Mouse (Mus musculus) small intestine, adult 2 months (tissue): ENCODE results near the gene Myoz2. TPM values are rescaled to one million over a fixed set of nuclear protein-coding genes. Genes with fewer than 3 reads are reported as not detected.
A peak's percentile ranks its signal among the peaks of the same experiment; 100 is the strongest.

Source experiments
- H3K27ac ChIP-seq: fragments of 200-500 bp; 2 replicates; pipeline ENCODE4 v1.5.1; 2012; ENCODE audit warnings: low read depth, low read length, control low read depth, inconsistent platforms; ENCODE audit not compliant: insufficient read depth
- H3K27me3 ChIP-seq: fragments of 200-500 bp; 2 replicates; pipeline ENCODE4 v1.6.1; 2012; ENCODE audit warnings: mild to moderate bottlenecking, moderate library complexity, low read length, inconsistent platforms; ENCODE audit not compliant: control insufficient read depth, insufficient read depth
- H3K36me3 ChIP-seq: fragments of 200-500 bp; 2 replicates; pipeline ENCODE4 v1.6.1; 2012; ENCODE audit warnings: mild to moderate bottlenecking, low read length, control low read depth, inconsistent platforms; ENCODE audit not compliant: control insufficient read depth, insufficient read depth
- H3K4me1 ChIP-seq: fragments of 200-500 bp; 2 replicates; pipeline ENCODE4 v1.6.1; 2012; ENCODE audit warnings: low read length, inconsistent platforms, mixed read lengths; ENCODE audit not compliant: control insufficient read depth, insufficient read depth, insufficient read length
- H3K4me3 ChIP-seq: fragments of 200-500 bp; 2 replicates; pipeline ENCODE4 v1.5.1; 2012; ENCODE audit warnings: low read depth, mild to moderate bottlenecking, control low read depth, inconsistent platforms, low read length, moderate library complexity
- CTCF ChIP-seq: fragments of 200-500 bp; IDR thresholded peaks from 2 replicates; pipeline ENCODE4 v1.5.1; 2012; ENCODE audit warnings: low read depth, mild to moderate bottlenecking, control low read depth, inconsistent platforms, low read length, moderate library complexity, mixed read lengths; ENCODE audit not compliant: insufficient replicate concordance, insufficient read length; ENCODE audit errors: extremely low read depth
- POLR2A ChIP-seq: fragments of 200-500 bp; IDR thresholded peaks from 2 replicates; pipeline ENCODE4 v1.6.1; 2012; ENCODE audit warnings: low read depth, mild to moderate bottlenecking, control low read depth, inconsistent platforms, low read length, moderate library complexity
- WGBS: fragments of 180-500 bp; shearing (Covaris S2); methylation state at CpG from one replicate; pipeline ENCODE4 v1.1.7; 2018; 5-methylcytosine and 5-hydroxymethylcytosine counted together
- polyA plus RNA-seq: library from polyadenylated mRNA; depleted of rRNA; stranded (reverse); fragments of >200 nt; gene quantifications from 2 replicates; pipeline ENCODE4 v1.2.3, GENCODE M21; 2012

Gene Myoz2
- polyA plus RNA-seq, 1 experiment: not detected

DNA sequence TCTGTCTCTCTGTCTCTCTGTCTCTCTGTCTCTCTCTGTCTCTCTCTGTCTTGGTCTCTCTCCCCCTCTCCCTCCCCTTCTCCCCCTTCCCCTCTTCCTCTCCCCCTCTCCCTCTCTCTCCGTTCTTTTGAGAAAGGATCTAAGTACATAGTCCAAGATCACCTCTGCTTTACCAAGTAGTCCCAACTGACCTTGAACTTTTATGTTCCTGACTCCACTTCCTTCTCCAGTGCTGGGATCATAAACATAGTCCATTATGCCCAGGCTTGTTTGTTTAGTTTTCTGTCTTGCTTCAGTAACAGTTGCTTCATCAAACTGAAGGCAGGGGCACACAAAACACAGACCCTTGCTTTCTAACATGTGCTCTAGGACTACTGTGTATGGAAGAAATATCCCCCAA is 37.7 kb upstream of the Myoz2 start:
- Histone ChIP-seq H3K27me3 (no peaks in the 10 kb centered on the region), H3K4me1 (peaks cover 15% of the 10 kb centered on the region; the same call in 1 of the 2 replicates), H3K36me3 (no peaks in the 10 kb centered on the region), H3K27ac (no peak overlapping the region; the same call in 1 of the 2 replicates), H3K4me3 (no peak overlapping the region)
- WGBS: no CpG with 5 or more reads among the region's 1 CpGs
- TF ChIP-seq CTCF (no peak), POLR2A (no peak)

DNA sequence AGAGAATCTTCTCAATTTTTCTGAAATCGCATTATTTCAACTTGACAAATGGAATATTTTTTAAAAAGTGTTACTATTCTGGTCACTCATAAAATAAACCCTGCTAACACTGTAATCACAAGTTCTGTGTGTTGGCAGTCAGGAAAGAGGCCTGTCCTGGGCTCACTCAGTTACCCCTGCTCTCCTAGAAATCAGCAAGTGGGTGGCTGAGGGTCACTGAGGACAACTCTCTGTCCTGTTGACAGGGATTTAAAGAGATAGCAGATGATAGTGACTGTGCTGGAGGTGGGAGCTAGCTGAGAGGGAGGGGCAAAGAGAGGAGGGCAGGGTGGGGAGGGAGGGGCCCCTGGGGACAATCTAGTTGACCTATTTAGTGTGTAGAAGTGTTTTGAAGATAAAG is 36.2 kb upstream of the Myoz2 start:
- Histone ChIP-seq H3K36me3 (no peaks in the 10 kb centered on the region), H3K27me3 (no peaks in the 10 kb centered on the region), H3K4me3 (no peak overlapping the region), H3K4me1 (peaks cover 15% of the 10 kb centered on the region; the same call in 1 of the 2 replicates), H3K27ac (no peak overlapping the region)
- TF ChIP-seq POLR2A (no peak), CTCF (no peak)
- 88% methylated on average over 1 of the region's 1 CpGs for WGBS

DNA sequence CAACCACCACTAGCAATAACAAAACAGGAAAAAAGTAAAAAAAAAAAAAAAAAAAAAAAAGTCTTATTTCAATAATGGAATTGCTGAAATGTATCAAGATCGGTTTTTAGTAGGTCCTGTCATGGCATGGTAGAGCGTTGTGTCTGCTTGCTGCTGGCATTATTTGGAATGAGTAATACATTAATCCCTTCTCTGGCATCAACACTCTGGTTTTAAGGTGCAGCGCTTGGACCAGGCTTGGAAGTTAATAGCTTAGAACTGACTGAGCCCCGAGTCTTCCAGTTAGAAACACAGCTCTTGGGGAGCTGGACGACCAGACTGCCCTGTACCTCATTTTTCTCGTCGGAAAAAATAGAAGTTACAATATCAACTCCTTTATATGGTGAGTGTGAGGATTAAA is 32.0 kb upstream of the Myoz2 start:
- H3K4me1 ChIP-seq: peaks cover 14% of the 10 kb centered on the region
- no peak overlapping the region for H3K4me3 ChIP-seq
- H3K36me3 ChIP-seq: no peaks in the 10 kb centered on the region
- TF ChIP-seq CTCF: no peak
- TF ChIP-seq POLR2A: no peak
- H3K27ac ChIP-seq: no peak overlapping the region
- 92% methylated on average over 7 of the region's 7 CpGs for WGBS
- no peaks in the 10 kb centered on the region for H3K27me3 ChIP-seq

DNA sequence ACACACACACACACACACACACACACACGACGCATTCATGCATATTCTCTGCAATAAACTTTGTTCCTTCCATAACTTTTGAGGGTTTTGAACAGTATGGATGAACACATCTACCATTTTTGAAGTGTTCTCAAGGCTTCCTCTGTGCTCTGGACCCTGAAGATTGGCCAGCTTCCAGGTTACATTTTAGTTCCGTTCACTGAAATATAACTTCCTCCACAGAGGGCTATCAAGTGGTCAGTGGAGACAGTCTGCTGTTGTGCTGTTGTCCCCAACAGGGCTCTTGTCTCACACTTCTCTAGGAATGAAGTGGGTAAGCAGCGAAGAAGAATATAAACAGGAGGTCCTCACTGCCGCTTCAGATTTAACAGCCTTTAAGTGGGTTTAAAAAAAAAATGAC is 30.7 kb upstream of the Myoz2 start:
- Histone ChIP-seq H3K27me3 (no peaks in the 10 kb centered on the region), H3K27ac (no peak overlapping the region), H3K4me3 (no peak overlapping the region), H3K4me1 (peaks cover 12% of the 10 kb centered on the region), H3K36me3 (no peaks in the 10 kb centered on the region)
- TF ChIP-seq POLR2A (no peak), CTCF (no peak)
- WGBS: 59% methylated on average over 5 of the region's 5 CpGs

DNA sequence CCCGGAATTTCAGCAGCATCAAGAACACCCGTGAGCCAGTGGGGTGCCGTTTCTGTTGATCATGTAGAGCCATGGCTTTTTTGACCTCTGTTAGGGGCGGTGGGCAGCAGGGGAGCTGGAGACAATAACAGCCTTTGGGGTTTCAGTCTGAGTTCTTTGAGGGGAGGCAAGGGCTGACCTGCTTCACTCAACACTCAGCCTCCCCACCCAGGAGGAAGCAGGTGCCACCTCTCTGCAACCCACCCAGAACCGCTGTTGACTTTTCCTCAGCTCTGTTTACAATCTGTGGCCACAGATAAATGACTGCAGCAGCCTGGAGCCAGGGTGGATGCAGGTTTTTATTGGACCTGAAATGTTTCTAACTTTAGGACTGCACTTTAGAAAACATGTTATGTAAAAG is 29.4 kb upstream of the Myoz2 start:
- H3K36me3 ChIP-seq: no peaks in the 10 kb centered on the region
- H3K4me3 ChIP-seq: no peak overlapping the region
- H3K4me1 ChIP-seq: peaks cover 17% of the 10 kb centered on the region
- no peak overlapping the region for H3K27ac ChIP-seq
- TF ChIP-seq POLR2A (no peak), CTCF (no peak)
- WGBS: 23% methylated on average over 5 of the region's 5 CpGs
- H3K27me3 ChIP-seq: no peaks in the 10 kb centered on the region

DNA sequence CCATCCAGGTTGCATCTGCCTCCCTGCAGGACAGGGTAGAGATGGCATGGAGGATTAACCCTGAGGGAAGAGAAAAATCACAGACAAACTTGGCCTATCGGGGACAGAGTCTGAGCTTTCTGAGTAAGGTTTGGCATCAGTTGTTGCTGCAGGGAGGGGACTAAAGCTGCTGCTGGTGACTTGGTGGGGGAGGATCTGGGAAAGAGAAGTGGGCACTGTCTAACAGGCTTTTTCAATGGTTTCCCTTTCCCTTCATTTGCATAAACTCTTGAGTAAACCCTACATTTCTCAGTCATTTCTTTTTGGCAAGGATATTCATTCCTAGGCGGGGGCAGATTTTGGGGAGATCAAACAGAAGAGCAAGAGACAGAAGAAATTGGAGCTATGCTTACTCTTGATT is 27.1 kb upstream of the Myoz2 start:
- peaks cover 24% of the 10 kb centered on the region for H3K4me1 ChIP-seq
- no peak overlapping the region for H3K4me3 ChIP-seq
- 87% methylated on average over 2 of the region's 2 CpGs for WGBS
- no peak for TF ChIP-seq POLR2A
- no peak for TF ChIP-seq CTCF
- H3K36me3 ChIP-seq: no peaks in the 10 kb centered on the region
- no peak overlapping the region for H3K27ac ChIP-seq
- H3K27me3 ChIP-seq: no peaks in the 10 kb centered on the region

DNA sequence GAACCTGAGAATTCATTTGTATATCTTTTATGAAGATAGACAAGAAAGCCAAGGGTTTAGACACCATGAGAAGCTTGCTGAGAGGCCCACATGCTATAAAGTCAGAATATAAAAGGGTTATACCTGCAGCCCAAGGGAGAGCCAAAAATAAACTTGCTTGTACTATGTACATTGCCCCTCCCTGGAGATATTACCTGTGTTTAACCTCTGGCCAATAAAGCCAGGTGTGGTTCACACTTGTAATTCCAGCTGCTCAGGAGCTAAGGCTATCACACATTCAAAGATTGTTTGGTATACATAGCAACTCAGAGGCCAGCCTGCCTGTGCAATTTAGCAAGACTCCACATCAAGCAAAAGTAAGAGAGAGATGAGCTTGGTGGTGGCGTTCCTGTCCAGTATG is 24.0 kb upstream of the Myoz2 start:
- TF ChIP-seq POLR2A (no peak), CTCF (no peak)
- H3K4me3 ChIP-seq: no peak overlapping the region
- peaks cover 14% of the 10 kb centered on the region for H3K4me1 ChIP-seq
- H3K27ac ChIP-seq: peak overlapping the region; percentile 83
- H3K36me3 ChIP-seq: no peaks in the 10 kb centered on the region
- H3K27me3 ChIP-seq: no peaks in the 10 kb centered on the region
- WGBS: 32% methylated on average over 1 of the region's 1 CpGs

DNA sequence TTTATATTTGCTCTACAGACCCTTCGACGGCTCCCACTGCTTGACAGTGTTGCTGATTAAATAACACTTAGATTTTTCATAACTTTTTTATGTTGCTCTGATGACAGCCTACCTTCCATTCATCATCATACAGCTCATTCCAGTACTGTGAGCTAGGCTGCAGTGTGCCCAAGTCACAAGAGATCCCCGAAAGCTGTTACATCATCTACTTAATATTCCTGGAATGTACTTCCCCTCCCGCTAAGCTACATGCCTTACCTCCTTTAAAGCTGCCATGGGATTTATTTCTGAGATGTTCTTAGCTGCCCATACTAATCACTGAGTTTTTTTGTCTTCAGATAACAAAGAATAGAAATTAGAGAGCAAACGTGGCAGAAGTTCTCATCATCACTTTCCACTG is 19.4 kb upstream of the Myoz2 start:
- Histone ChIP-seq H3K36me3 (no peaks in the 10 kb centered on the region), H3K4me3 (no peak overlapping the region), H3K27me3 (no peaks in the 10 kb centered on the region), H3K4me1 (peaks cover 10% of the 10 kb centered on the region), H3K27ac (no peak overlapping the region)
- TF ChIP-seq POLR2A: no peak
- no peak for TF ChIP-seq CTCF
- WGBS: 81% methylated on average over 5 of the region's 5 CpGs
